Mouse (Mus musculus) 416B (cell line): ENCODE results near the gene Ccdc142.
A peak's percentile ranks its signal among the peaks of the same experiment; 100 is the strongest.

Experiments
- DNase-seq: peaks from one replicate; pipeline ENCODE4 v3.0.0; 2011; ENCODE audit warnings: low read depth

Ccdc142 gene

GRCm38 (mm10) chr6:83086121-83087035, 15.0 kb upstream of the Ccdc142 start, which contains the start of gene Lbx2:
Gene Lbx2 (plus strand): TSS chr6:83086367.
- DNase-seq, result no peak

DNA sequence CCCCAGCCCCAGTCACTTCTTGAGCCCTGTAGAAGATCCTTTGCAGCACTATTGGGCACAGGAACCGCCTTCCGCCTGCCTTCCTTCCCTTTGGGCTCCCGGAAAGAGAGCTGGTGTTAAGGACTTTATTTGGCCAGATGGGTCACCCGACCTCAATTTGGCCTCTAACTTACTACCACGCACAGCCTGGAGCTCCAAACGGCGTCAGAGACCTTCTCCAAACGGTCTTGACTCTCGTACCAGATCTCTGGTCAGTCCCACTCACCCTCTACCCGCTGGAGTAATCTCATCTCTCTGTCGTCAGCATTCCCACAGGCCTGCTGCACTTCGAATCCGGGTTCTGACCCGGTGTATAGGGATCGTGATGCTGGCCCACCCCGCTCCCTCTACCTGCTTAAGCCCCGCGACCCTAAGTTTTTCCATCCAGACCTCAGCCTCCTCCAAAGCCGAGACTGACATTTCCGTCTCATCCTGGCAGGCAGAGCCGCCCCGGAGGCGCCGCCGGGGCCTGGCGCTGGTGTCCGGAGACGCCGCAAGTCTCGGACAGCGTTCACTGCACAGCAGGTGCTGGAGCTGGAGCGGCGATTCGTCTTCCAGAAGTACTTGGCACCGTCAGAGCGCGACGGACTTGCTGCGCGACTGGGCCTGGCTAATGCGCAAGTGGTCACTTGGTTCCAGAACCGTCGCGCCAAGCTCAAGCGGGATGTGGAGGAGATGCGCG, 14.0 kb upstream of the Ccdc142 start:
- no peak for DNase-seq

GRCm38 (mm10) chr6:83087926-83088260, 13.5 kb upstream of the Ccdc142 start:
- DNase-seq, result no peak

- peak; percentile 26 for DNase-seq
These were observed 8.8 kb upstream of the Ccdc142 start for GRCm38 (mm10) chr6:83092416-83093127.

GRCm38 (mm10) chr6:83095968-83096367, 5.4 kb upstream of the Ccdc142 start:
- no peak for DNase-seq

DNA sequence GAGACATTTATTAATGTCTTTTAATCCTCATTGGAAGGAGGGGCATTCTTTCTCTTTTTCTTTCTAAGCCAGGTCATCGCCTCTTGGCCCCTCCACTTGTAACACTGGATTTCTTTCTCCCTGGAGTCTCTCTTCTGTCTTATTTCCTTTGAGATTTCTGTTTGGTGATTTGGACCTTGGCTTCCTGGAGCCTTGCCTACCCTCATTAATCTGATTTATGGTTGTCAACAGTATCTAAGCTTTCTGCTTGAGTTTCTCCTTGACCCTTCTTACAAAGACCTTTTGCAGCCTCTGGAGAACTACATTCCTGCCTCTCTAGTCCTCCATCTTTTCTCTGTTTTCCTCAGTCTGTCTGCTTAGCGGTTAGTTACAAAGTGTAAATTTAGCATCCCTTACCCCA, 3.0 kb upstream of the Ccdc142 start:
- no peak for DNase-seq

GRCm38 (mm10) chr6:83101688-83102556, 521 bp downstream of the Ccdc142 start:
- peak; percentile 67 for DNase-seq

DNA sequence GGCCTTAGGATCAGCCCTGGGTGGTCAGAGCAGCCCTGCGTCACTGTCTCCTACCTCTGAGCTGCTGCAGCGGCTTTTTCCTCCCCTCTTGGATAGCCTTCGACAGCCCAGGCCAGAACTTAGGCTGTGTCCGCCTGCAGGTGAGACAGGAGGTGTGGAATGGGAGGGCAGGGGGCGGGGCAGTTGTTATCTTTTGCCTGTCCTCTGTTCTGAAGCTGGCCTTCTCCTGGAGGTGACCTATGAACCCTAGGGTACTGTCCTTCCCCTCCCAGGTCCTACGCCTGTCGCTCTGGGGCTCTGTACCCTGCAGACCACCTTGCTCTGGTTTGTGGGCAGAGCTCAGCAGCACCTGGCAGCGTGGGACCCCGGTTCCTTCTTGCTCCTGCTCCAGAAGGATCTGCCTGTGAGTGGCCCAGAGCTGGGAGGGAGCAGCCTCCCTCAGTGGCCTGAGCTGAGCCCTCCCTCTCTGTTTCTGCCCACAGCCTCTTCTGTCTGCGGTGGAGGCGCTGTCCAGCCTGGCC, 1.8 kb downstream of the Ccdc142 start:
- DNase-seq, result no peak

DNA sequence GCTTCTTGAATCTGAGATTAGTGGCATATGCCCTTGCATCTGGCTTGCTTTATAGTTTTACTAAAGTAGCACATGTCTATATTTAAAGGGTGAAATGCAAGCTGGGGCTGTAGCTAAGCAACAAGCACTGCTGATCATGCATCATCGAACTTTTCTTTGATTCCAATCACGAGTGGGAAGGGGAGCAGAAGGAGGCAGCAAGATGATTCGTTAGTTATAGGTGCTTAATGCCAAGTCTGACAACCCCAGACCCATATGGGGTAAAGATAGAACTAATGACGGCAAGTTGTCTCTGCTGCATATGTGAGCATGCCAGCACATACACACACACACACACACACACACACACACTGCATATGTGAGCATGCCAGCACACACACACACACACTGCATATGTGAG, 2.8 kb downstream of the Ccdc142 start:
- DNase-seq, result no peak

DNA sequence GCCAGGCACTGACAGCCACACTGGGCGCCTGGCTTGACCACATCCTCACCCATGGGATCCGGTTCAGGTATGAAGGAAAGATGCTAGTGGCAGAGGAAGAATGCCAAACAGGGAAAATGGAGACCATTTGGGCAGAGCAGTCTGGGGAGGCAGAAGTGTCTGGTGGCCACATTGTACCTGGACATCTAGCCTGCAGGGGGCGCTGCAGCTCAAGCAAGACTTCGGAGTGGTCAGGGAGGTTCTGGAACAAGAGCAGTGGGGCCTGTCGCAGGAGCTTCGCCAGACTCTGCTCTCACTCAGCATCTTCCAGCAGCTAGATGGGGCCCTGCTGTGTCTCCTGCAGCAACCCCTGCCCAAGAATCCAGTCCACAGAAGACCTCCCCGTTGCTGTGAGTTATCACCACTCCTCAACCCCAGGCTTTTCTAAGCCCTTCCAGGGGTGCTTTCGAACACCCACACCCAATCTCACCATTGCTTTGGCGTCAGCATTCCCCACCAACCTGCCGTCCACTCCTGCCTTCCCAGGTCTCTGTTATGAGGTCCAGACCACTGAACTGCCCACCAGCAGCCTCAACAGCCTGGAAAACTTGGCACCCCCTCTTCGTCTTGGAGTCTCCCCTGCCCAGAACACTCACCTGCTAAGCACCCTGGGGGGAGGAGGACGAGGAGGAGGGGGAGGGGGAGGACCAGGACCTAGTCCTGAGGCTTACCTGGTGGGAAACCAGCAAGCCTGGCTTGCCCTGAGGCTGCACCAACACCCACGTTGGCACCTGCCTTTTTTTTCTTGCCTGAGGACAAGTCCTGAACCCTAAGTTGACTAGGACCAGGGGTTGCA, 6.4 kb downstream of the Ccdc142 start:
- DNase-seq, result peak; percentile 89

- peak; percentile 82 for DNase-seq
These were observed 7.6 kb downstream of the Ccdc142 start, which contains the start of gene Mrpl53 for GRCm38 (mm10) chr6:83108762-83109668. Gene Mrpl53 (plus strand): TSS chr6:83109040.

DNA sequence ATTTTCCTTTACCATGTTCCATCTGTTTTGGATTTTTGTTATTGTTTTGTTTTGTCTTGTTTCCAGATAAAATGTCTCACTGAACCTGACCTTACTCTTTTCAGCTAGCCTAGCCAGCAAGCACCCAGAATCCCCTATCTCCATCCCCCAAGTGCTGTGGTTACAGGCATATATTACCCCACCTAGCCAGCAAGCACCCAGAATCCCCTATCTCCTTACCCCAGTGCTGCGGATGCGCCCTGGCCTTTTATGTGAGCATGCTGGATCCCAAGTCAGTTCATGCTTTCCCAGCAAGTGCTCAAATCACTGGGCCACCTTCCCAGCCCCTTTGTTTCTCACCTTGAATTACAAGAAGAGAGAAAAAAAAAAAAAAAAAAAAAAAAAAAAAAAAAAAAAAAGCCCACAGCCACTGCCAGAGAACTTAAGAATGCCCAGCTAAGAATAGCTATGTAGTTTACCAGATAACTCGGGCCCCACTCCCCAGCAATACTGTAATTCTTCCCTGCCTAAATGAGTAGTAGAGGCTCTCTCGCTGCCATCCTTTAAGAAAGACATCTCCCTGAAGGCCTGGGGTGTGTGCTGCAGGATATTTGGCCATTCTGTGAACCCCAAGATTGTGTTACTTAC, 10.2 kb downstream of the Ccdc142 start:
- no peak for DNase-seq

DNA sequence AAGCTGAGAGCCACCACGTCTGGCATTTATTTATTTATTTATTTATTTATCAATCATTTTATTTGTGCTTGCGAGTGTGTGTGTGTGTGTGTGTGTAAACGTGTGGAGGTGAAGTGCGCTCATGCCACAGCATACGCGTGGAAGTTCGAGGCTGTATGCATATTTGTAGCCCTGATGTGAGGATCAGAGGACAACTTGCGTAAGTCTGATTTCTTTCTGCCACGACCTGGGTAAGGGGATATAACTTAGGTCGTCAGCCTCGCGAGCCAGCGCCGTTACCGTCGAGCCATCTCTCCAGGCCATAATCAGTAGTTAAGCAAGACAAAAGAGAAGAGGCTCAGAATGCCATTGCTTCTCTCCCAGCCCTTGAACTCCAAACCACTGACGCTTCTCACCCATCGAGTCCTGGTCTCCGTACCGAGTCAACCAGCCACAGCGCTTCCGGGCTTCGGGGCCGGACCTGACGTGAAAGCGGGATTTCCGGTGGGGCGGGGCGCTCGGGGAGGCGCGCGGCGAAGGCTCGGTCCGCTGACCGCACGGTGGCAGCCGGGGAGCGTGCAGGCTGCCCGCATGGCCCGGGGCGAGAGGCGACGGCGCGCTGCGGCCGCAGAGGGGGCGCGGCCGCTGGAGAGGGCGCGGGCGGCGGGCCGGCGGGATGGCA, 13.7 kb downstream of the Ccdc142 start, which contains the start of gene Mogs:
TSS of gene Mogs (plus strand) at position 486 of the 661 bp plus-strand sequence.
- peak; percentile 91 for DNase-seq

DNA sequence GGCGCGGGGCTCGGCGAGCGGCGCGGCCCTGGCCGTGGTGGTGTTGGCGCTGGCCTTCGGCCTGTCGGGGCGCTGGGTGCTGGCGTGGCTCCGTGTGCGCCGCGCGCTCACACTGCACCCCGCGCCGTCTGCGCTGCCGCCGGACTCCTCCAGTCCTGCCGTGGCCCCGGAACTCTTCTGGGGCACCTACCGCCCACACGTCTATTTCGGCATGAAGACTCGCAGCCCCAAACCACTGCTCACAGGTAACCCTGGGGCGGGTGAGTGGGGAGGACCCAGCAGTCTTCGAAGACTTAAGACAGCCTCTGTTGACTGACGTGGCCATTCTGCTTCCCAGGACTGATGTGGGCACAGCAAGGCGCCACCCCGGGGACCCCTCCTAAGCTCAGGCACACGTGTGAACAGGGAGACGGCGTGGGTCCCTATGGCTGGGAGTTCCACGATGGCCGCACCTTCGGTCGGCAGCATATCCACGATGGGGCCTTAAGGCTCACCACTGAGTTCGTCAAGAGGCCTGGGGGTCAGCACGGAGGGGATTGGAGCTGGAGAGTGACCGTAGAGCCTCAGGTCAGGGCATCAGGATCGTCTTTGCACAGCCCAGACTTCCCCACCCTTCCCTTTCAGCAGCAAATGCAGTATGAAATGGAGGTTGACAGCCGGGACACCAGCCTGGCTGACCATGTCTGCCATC, 14.4 kb downstream of the Ccdc142 start:
- peak; percentile 35 for DNase-seq

GRCm38 (mm10) chr6:83116373-83117164, 15.2 kb downstream of the Ccdc142 start:
- DNase-seq, result no peak

DNA sequence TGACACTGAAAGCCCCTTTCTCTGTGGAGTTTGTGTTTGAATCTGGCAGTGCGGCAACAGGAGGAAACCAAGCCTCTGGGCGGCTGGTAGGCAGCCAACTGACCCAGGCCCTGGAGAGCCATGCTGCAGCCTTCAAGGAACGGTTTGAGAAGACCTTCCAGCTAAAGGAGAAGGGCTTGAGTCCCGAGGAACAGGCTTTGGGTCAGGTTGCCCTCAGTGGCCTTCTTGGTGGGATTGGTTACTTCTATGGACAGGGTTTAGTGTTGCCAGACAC, 15.7 kb downstream of the Ccdc142 start:
- DNase-seq, result no peak

DNA sequence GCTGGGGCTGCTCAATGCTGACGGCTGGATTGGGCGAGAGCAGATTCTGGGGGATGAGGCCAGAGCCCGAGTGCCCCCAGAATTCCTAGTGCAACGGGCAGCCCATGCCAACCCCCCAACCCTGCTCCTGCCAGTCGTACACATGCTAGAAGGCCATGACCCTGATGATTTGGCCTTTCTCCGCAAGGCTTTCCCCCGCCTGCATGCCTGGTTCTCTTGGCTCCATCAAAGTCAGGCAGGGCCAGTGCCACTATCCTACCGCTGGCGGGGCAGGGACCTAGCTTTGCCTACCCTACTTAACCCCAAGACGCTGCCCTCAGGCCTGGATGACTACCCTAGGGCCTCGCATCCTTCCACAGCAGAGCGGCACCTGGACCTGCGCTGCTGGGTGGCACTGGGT, 16.2 kb downstream of the Ccdc142 start:
- no peak for DNase-seq
